Mouse (Mus musculus) intestine, embryonic 14.5 days (tissue): ENCODE measurements at regions not wholly inside any gene's neighbourhood (a gene's known extent, or its start where the extent isn't known, plus 50 kb on each side); places are given as distances from the start of the nearest gene placed in this dataset.
A peak's percentile ranks its signal among the peaks of the same experiment; 100 is the strongest.

Source experiments
- ATAC-seq: fragments of 200-750 bp; cut with Nextera tagmentation; replicated peaks from 2 replicates; pipeline ENCODE4 v1.8.0; 2017; ENCODE audit warnings: low read depth, moderate number of reproducible peaks, moderate TSS enrichment, moderate library complexity; ENCODE audit not compliant: low FRiP score, low TSS enrichment
- DNase-seq: peaks from one replicate; pipeline ENCODE4 v3.0.0-alpha.2; 2018; ENCODE audit warnings: low spot score
- H3K27ac ChIP-seq: fragments of 300-500 bp; sonication (generic); 2 replicates; pipeline ENCODE4 v1.5.1; 2014; ENCODE audit warnings: low read depth, mild to moderate bottlenecking, control low read depth
- H3K27me3 ChIP-seq: fragments of 300-500 bp; sonication (generic); replicated peaks from 2 replicates; pipeline ENCODE4 v1.6.1; 2014; ENCODE audit warnings: low read length, control low read depth; ENCODE audit not compliant: control insufficient read depth, insufficient read depth
- H3K36me3 ChIP-seq: fragments of 300-500 bp; sonication (generic); 2 replicates; pipeline ENCODE4 v1.6.1; 2014; ENCODE audit warnings: low read length, control low read depth; ENCODE audit not compliant: control insufficient read depth, insufficient read depth
- H3K4me1 ChIP-seq: fragments of 300-500 bp; sonication (generic); replicated peaks from 2 replicates; pipeline ENCODE4 v1.6.1; 2014; ENCODE audit warnings: low read length, control low read depth, mixed read lengths; ENCODE audit not compliant: control insufficient read depth, insufficient read depth
- H3K4me2 ChIP-seq: fragments of 300-500 bp; sonication (generic); 2 replicates; pipeline ENCODE4 v1.6.1; 2014; ENCODE audit warnings: low read length
- H3K4me3 ChIP-seq: fragments of 300-500 bp; sonication (generic); 2 replicates; pipeline ENCODE4 v1.5.1; 2014; ENCODE audit warnings: low read depth, low read length, control low read depth, mixed read lengths
- H3K9ac ChIP-seq: fragments of 300-500 bp; sonication (generic); 2 replicates; pipeline ENCODE4 v1.6.1; 2014; ENCODE audit warnings: mild to moderate bottlenecking, low read length
- H3K9me3 ChIP-seq: fragments of 300-500 bp; sonication (generic); 2 replicates; pipeline ENCODE4 v1.6.1; 2016; ENCODE audit warnings: low read length, control low read depth; ENCODE audit not compliant: control insufficient read depth
- WGBS: fragments of 180-500 bp; shearing (Covaris S2); extraction: QIAGEN DNeasy Blood & Tissue Kit; methylation state at CpG from one replicate; pipeline ENCODE4 v1.1.7; 2014; 5-methylcytosine and 5-hydroxymethylcytosine counted together

DNA sequence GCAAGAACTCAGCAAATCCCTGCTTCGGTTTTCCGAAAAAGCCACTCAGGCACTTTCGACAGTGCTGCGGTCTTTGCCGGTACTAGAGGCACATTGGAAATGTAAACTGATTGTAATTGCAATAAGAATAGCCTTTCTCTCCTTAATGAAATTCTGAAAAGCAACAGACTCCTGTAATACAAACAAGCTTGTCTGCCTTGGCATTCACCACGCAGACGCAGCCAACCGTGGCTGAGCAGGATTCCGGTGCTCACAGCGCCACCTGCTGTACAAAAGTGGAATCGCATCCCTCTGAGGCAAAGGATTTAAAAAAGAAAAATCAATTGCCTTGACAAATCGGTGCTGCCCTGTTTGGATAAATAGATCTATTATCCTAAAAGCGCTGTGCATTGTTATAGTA is 2395.2 kb upstream of the 5930422O12Rik start:
- H3K4me1 ChIP-seq: no peaks in the 10 kb centered on the region
- H3K36me3 ChIP-seq: no peaks in the 10 kb centered on the region
- WGBS: 1% methylated on average over 13 of the region's 13 CpGs
- H3K4me2 ChIP-seq: peak overlapping the region; percentile 59
- H3K9ac ChIP-seq: peak overlapping the region; percentile 34
- DNase-seq: peak; percentile 98
- no peaks in the 10 kb centered on the region for H3K9me3 ChIP-seq
- no peak overlapping the region for H3K27ac ChIP-seq
- peak; percentile 38; the same call in 1 of the 2 replicates for ATAC-seq
- H3K4me3 ChIP-seq: peak overlapping the region; percentile 47
- H3K27me3 ChIP-seq: no peaks in the 10 kb centered on the region

DNA sequence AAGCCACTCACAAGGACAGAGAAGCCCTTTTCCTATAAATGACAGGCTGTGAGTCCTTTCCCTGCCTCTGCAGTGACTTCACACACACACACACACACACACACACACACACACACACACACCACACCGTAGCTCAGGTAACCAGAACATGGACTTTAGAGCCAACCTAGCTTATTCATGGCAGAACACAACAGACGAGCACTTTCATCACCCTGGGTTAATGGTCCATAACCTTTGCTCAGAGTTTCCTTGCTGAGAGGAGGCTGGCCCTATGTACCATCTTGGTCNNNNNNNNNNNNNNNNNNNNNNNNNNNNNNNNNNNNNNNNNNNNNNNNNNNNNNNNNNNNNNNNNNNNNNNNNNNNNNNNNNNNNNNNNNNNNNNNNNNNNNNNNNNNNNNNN is 2391.6 kb upstream of the 5930422O12Rik start:
- Histone ChIP-seq H3K4me2 (no peak overlapping the region), H3K27me3 (no peaks in the 10 kb centered on the region), H3K4me3 (no peak overlapping the region), H3K9me3 (no peaks in the 10 kb centered on the region), H3K9ac (no peak overlapping the region), H3K27ac (no peak overlapping the region), H3K36me3 (no peaks in the 10 kb centered on the region), H3K4me1 (no peaks in the 10 kb centered on the region)
- 77% methylated on average over 2 of the region's 2 CpGs for WGBS
- no peak for DNase-seq
- ATAC-seq: no peak
